Mouse (Mus musculus) kidney, adult 2 months (tissue): ENCODE results near the gene Ydjc.

ENCODE experiments used
- CTCF ChIP-seq: fragments of 200-500 bp; conservative IDR thresholded peaks from 2 replicates; pipeline ENCODE4 v1.5.1; 2011; ENCODE audit warnings: low read depth, mild to moderate bottlenecking, control low read depth, low read length, moderate library complexity, mixed read lengths; ENCODE audit not compliant: insufficient read depth, insufficient read length
- POLR2A ChIP-seq: fragments of 200-500 bp; IDR thresholded peaks from one replicate; pipeline ENCODE4 v1.6.1; 2011; ENCODE audit warnings: low read depth, low read length, control low read depth

GRCm38 (mm10) chr16:17168049-17168448, 23.6 kb downstream of the Ydjc start:
- no peak for TF ChIP-seq CTCF
- no peak for TF ChIP-seq POLR2A
